Mouse (Mus musculus) left cerebral cortex, adult 9 months (tissue): ENCODE results near the gene Zbtb4.

Experiments used
- DNase-seq, 2 experiments: peaks; one replicate each; pipeline ENCODE4 v3.0.0; 2022; ENCODE audit warnings: low spot score in 2 of 2

Zbtb4 gene

DNA sequence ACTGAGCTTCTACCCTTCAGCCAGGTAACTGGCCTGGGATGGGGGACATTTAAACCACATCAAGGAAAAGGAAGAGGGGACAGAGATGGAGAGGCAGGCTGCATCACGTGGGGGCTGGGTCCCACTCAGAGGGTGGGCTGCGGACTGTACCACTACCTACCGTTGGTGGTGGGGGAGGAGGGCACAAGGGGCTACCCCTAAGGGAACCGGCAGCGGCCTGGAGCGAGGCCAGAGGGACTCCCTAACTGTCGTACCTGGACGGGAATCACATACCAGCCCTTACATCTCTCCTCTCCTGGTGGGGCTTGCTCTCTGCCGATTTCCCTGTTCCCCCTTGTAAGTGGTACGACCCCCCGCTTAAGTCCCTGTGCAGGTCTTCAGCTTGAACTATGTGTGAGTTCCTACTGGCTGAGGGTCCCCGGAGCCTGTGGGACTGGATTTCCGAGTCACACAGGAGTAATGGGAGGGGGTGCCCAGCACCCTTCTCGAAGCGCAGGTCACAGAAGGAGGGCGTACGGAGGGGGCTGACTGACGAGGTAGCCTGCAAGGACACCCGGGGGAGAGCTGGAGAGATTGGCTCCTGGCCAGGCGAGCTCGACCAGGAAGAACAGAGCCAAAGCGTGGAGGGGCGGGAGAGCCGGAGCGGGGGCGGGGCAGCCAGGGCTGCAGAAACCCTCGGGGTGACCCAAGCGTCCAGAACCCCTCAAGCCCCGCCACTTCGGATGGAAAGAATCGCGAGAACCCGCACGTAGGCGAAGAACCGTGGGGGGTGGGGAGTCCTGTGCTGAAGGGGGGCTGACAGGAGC, 34.9 kb downstream of the Zbtb4 start:
- DNase-seq = no peak

GRCm38 (mm10) chr11:69801379-69801977, 35.8 kb downstream of the Zbtb4 start, which contains the start of gene Fgf11:
Gene Fgf11, minus strand, starts transcription at chr11:69801857.
- DNase-seq = no peak

GRCm38 (mm10) chr11:69802648-69803105, 37.0 kb downstream of the Zbtb4 start:
- DNase-seq = peak in 1 of 2 experiments; percentile 60

DNA sequence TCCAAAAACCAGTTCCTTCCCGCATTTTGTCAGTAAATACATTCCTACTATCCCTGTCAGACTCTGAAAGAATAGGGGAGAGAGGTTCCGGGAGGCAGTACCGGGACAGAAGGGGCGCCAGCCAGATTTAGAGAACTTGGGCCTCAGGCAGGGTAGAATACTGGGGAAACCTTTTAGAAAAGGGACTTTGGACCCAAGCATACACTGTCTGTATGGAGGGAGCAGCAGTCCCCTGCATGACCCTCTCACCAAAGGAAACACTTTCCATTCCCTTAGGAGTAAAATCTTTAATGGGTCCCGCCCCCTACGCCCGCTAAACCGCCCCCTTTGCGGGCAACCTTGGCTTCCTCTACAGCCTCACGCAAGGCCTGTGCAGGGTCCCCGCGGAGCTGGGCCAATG, 37.6 kb downstream of the Zbtb4 start:
- no peak for DNase-seq

DNA sequence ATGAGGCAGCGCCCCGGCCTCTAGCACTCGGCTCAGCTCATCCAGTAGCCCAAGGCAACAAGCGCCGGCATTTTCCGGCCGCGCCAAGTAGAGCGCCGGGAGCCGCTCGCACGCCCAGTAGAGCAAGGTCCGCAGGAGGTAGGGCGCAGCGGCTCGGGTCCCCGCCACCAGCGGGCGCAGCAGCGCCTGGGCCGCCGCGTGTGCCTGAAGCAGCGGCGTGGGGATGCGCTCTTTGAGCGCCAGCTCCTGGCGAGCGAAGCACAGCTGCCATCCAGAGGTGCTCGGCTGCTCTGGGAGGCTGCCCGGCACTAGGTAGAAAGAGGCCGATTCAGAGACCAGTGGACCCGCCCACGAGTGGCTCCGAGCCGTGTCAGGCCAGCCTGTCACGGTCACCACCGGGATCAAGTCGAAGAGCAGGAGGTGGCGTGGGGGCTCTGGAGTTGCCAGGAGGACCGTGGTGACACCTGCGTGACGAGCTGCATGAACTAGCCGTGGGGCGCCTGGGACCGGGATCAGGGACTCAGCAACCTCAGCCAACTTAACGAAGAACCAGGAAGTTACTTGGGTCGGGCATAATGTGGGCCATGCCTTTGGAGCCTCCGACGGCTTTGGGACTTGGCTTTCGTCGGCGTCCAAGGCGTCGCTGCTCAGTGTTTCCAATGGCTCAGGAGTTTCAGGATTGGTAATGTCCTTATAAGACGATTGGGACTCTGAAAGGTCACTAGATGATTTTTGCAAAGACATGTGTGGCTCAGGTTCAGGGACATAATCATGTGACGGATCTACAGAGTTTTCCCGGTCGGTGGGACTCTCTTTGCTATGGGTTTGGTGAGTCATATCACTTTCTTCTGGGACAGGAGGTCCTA, 38.3 kb downstream of the Zbtb4 start:
- peak in 1 of 2 experiments; percentile 59 for DNase-seq

DNA sequence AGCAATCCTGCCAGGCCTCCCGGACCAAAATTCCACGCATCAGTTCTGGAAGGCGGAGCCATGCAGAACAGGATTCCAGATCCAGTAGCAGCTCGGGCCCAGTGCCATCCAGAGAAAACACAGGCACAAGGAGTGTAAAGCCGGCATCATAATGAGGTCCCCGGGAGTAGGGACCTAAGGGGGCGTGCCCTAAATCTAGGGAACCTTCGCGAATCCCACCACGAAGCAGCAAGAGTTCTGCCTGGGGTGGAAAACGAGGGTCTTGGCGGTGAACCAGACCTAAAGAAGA, 38.9 kb downstream of the Zbtb4 start:
- no peak for DNase-seq

DNA sequence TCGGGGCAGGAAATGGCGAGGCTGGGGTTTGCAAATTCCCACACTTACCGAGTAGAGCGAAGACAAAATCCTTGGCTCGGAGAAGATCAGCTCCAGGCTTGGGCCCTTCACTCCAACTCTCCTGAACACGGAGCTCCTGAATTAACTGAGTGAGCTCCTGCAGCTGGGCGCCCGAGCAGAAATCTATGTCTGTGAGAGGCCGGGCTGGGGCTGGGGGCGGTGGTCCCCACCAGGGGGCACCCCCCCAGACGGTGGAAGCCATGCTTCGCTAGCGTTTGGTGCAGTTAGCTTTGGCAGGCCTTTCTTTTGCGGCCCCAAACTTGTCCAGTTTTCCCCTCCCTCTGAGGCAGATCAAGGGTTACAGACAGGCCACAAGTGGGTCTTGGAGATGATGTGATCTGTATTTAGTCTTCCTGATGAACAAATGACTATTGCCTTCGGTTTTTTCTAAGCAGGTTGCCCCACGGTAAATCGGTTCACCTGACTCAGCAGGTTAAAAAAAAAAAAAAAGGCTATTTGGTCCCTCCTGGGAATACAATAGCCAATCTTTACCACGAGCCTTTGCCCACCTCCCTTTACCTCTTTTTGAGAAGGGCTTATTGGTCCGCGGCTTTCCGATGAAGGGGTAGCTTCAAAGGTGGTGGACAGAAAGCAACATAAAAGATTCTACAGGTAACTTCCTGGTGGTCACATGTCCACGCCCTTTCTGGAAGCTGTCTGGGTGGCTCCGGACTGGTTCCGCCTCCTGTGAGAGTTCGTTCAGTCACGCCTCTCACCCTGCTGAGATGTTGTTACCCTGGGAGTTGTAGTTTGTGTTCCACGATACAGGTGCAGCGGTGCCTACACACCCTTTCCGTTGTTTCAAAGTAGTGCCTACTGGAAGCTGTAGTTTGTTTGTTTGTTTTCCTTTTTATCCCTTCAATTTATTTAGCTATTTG, 39.5 kb downstream of the Zbtb4 start, which contains the start of gene Tmem102:
Gene Tmem102, minus strand, starts transcription at position 653 of the 938 bp plus-strand sequence.
- no peak for DNase-seq

- DNase-seq = no peak
These were observed 40.7 kb downstream of the Zbtb4 start for GRCm38 (mm10) chr11:69806378-69806777.

DNA sequence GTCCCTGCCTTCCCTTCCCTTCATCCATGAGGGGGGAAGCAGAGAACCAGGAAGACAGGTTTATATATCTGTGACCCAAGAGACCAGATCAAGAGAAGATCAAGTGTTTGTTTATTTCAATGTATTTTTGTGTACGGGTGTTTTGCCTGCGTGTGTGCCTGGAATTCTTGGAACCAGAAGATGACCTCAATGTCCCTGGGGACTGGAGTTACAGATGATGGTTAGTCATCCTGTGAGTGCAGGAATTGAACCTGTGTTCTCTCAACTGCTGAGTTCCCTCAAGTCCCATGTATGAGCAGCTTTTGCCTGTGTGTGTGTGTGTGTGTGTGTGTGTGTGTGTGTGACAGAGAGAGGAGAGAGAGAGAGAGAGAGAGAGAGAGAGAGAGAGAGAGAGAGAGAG, 41.9 kb downstream of the Zbtb4 start:
- DNase-seq = no peak

- no peak for DNase-seq
These were observed 44.6 kb downstream of the Zbtb4 start for GRCm38 (mm10) chr11:69810280-69810679.

GRCm38 (mm10) chr11:69815155-69815554, 49.4 kb downstream of the Zbtb4 start, which contains the start of gene Gm39566:
Gene Gm39566, minus strand, starts transcription at chr11:69815298.
- no peak for DNase-seq

DNA sequence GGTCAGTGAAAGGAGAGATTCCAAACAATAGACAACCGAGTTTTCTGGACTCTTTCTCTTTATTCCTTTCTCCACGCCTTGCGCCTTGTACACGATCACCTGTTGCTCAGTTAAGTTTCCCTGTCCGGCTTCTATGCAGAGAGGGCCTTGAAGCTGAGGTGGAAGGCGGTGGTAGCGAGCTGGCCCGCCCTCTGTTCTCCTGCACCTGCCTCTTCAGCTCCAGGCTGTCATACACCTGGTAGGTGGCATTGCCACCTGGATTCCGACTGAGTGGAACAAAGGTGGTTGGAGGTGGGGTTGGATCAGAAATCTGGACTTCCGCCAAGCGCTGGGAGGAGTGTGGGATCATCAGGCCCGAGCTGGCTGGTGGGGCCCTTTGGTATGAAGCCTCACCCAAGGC, 50.8 kb downstream of the Zbtb4 start:
- DNase-seq = no peak

DNA sequence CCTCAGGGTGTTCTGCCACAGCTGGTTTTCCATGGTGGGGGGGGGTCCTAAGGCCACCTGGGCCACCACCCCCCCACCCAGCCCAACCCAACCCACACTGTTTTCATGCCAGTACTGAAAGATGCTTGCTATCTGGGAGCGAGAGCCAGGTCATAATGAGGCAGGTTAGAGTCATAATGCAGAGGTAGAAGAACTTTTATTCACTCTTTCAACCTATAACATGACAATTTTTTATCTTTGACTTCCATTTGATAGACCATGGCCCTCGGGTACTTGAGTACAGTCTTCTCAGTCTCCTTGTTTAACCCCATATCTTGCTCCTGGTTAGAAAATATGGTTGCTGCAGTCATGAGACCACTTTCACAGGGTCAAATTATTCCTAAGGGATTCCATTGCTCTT, 52.7 kb downstream of the Zbtb4 start, which contains the start of gene Spem2:
Gene Spem2, minus strand, starts transcription at position 101 of the 400 bp plus-strand sequence.
- no peak for DNase-seq

- DNase-seq = no peak
These were observed 53.2 kb downstream of the Zbtb4 start for GRCm38 (mm10) chr11:69818871-69819270.

DNA sequence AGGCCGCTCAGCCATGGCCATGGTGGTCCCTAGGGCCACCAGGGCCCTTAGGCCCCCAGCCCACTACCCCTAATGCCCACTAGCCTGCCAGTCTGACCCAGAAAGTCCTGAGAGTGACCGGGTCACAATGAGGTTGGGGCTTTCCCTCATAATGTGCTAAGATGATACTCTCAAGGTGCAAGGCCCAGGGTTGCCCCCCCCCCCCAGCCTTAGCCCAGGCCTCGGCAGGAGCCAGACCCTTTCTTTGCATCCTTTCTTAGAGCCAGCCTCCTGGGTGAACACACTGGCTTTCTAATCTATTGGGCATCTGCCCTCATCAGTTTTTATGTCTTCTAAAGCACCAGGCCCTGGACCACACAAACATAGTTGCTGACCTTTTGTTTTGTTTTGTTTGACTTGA, 56.4 kb downstream of the Zbtb4 start, which contains the start of gene Spem1:
Gene Spem1, minus strand, starts transcription at position 101 of the 400 bp plus-strand sequence.
- DNase-seq = no peak

DNA sequence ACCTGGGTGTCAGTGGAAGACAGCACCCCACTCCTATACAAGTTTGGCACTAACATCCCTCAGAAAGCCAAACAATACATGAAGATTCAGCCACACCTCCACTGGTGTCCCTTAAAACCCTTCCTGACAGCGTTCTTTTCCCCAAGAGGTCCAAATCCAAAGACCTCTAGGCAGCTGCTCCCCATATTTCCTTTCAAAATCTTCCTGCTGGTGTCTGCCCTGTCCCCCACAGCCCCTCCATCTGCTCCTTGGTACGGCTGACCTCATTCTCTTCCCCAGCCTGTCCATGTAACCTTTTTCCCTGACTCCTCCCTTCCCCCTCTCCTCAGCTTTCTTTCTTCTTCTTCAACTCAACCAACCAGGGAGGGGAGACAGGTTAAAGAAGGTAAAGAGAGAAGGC, 57.7 kb downstream of the Zbtb4 start:
- DNase-seq = no peak

- no peak for DNase-seq
These were observed 63.1 kb downstream of the Zbtb4 start for GRCm38 (mm10) chr11:69828832-69829231.

DNA sequence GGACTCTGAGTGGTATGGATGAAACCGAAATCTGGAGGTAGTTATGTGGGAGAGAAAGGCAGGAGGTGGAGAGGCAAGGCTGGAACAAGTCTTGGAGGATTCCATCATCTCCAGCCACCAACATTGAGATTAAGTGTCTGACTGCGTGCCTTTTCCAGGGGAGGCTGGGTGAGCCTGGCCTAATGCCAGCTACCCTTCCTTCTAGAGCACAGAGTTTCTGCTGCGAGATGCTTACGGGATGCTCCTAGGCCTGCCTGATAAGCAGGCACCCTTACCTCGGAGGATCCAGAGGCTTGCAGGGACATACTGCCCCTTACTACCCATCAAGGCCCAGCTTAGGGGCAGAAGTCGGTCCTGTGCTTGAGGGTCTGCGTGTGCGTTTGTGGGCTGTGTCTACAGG, 67.8 kb downstream of the Zbtb4 start:
- no peak for DNase-seq
